Mouse (Mus musculus): Measurements from ENCODE around the gene Serpina12. TPM values are rescaled to one million over a fixed set of nuclear protein-coding genes. Genes with fewer than 3 reads are reported as not detected.

The Serpina12 gene
- polyA plus RNA-seq, 1 experiment = not detected

DNA sequence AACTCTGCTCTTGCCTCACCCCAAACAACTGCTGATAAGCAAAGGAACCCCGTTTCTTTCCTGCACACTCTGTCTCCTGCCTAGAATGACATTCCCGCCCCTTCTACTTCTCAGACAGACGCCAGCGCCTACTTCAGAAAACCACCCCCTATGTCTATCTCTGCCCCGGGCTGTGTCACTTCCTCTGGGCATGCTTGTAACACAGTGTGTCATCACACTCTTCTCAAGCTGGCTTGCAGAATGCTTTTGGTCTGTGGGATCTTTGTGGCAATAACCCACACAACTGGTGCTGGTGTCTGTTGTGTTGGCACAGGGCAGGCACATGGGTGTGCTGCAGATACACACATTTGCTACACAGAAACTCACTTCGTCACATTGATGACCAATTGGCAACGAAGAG lies 51.3 kb downstream of the Serpina12 start:
- Histone ChIP-seq H3K27ac (ENCODE audit: control insufficient read depth, insufficient read depth, low read depth, low read length) (no peak overlapping the region), H3K36me3 (ENCODE audit: control insufficient read depth, insufficient read depth, low read length) (no peaks in the 10 kb centered on the region), H3K4me3 (ENCODE audit: control insufficient read depth, low read depth, low read length) (no peak overlapping the region), H3K4me1 (ENCODE audit: control insufficient read depth, insufficient read depth, low read length) (peaks cover 2% of the 10 kb centered on the region; the same call in 1 of the 2 replicates), H3K27me3 (ENCODE audit: control insufficient read depth, insufficient read depth, low read length) (no peaks in the 10 kb centered on the region)
- no peak for TF ChIP-seq POLR2A (IDR thresholded peaks at IDR 0.05; ENCODE audit: control insufficient read depth, low read depth, low read length)
- no peak for TF ChIP-seq CTCF (IDR thresholded peaks at IDR 0.05; ENCODE audit: control insufficient read depth, insufficient read depth, insufficient replicate concordance, low read depth, low read length)

DNA sequence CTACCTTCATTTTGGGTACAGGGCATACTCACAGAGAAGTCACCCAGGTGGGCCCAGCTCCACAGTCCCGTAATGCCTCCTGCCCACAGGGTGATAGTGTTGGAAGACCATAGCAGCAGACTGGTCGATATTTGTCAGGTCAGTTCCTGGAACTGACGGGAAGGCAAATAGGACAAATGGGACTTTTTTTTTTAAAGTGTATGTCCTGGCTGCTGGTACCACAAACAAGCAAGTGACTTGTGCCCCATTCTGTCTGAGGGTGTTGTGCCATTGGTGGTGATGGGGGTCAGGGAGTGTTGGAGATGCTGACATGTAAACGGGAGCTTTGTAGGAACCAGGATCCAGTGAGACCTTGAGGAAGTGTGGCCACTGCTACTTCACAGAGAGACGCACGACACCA lies 54.4 kb downstream of the Serpina12 start, which contains the start of gene Serpina11:
Gene Serpina11 (minus strand): TSS at position 101 of the 400 bp plus-strand sequence.
- no peak within 1 kb of the TSS for H3K4me3 ChIP-seq (ENCODE audit: control insufficient read depth, low read depth, low read length)
- H3K27me3 ChIP-seq (ENCODE audit: control insufficient read depth, insufficient read depth, low read length) = no peaks in the 10 kb centered on the region
- H3K4me1 ChIP-seq (ENCODE audit: control insufficient read depth, insufficient read depth, low read length) = no peaks in the 10 kb centered on the region
- H3K36me3 ChIP-seq (ENCODE audit: control insufficient read depth, insufficient read depth, low read length) = no peaks in the 10 kb centered on the region
- no peak within 1 kb of the TSS for H3K27ac ChIP-seq (ENCODE audit: control insufficient read depth, insufficient read depth, low read depth, low read length)
- no peak for TF ChIP-seq POLR2A (IDR thresholded peaks at IDR 0.05; ENCODE audit: control insufficient read depth, low read depth, low read length)
- no peak for TF ChIP-seq CTCF (IDR thresholded peaks at IDR 0.05; ENCODE audit: control insufficient read depth, insufficient read depth, insufficient replicate concordance, low read depth, low read length)

DNA sequence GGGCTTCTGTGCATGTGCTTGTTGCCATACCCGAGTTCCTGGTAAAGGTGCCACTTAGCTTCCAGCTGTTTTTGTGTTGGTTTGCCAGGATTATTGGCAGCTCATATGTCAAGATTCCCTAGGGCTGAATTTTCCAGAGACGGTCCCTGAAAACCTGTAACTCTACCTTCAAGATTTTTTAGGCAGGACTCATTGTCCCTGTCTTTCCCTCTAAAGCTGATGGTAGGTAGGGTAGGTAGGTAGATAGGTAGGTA lies 54.8 kb downstream of the Serpina12 start:
- H3K4me3 ChIP-seq (ENCODE audit: control insufficient read depth, low read depth, low read length) = no peak overlapping the region
- H3K36me3 ChIP-seq (ENCODE audit: control insufficient read depth, insufficient read depth, low read length) = no peaks in the 10 kb centered on the region
- no peaks in the 10 kb centered on the region for H3K4me1 ChIP-seq (ENCODE audit: control insufficient read depth, insufficient read depth, low read length)
- no peak overlapping the region for H3K27ac ChIP-seq (ENCODE audit: control insufficient read depth, insufficient read depth, low read depth, low read length)
- no peaks in the 10 kb centered on the region for H3K27me3 ChIP-seq (ENCODE audit: control insufficient read depth, insufficient read depth, low read length)
- TF ChIP-seq CTCF (IDR thresholded peaks at IDR 0.05; ENCODE audit: control insufficient read depth, insufficient read depth, insufficient replicate concordance, low read depth, low read length) = no peak
- no peak for TF ChIP-seq POLR2A (IDR thresholded peaks at IDR 0.05; ENCODE audit: control insufficient read depth, low read depth, low read length)

- no peak overlapping the region for H3K27ac ChIP-seq (ENCODE audit: control insufficient read depth, insufficient read depth, low read depth, low read length)
- no peaks in the 10 kb centered on the region for H3K36me3 ChIP-seq (ENCODE audit: control insufficient read depth, insufficient read depth, low read length)
- no peak overlapping the region for H3K4me3 ChIP-seq (ENCODE audit: control insufficient read depth, low read depth, low read length)
- no peaks in the 10 kb centered on the region for H3K4me1 ChIP-seq (ENCODE audit: control insufficient read depth, insufficient read depth, low read length)
- no peaks in the 10 kb centered on the region for H3K27me3 ChIP-seq (ENCODE audit: control insufficient read depth, insufficient read depth, low read length)
- TF ChIP-seq POLR2A (IDR thresholded peaks at IDR 0.05; ENCODE audit: control insufficient read depth, low read depth, low read length) = no peak
- no peak for TF ChIP-seq CTCF (IDR thresholded peaks at IDR 0.05; ENCODE audit: control insufficient read depth, insufficient read depth, insufficient replicate concordance, low read depth, low read length)
These were observed 55.3 kb downstream of the Serpina12 start for GRCm38 (mm10) chr12:103988754-103989513.

DNA sequence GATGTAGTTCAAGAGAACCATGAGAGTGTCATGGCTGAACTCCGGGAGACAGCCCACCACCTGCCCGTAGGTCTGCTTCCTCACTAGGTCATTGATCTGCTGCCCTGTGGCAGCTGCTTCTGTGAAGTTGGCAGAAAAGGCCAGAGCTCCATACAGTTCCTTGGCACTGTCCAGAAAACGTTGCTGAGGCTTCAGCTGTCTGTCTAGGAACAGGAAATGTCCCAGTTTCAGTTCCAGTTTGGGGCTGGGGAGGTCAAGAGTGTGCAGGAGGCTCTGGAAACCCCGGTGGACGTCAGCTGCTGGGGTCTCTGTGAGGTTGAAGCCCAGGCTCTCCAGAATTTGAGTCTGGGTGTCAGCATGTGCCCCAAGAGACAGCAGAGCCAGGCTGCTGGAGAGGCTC lies 58.4 kb downstream of the Serpina12 start:
- Histone ChIP-seq H3K4me1 (ENCODE audit: control insufficient read depth, insufficient read depth, low read length) (no peaks in the 10 kb centered on the region), H3K27ac (ENCODE audit: control insufficient read depth, insufficient read depth, low read depth, low read length) (no peak overlapping the region), H3K4me3 (ENCODE audit: control insufficient read depth, low read depth, low read length) (no peak overlapping the region), H3K36me3 (ENCODE audit: control insufficient read depth, insufficient read depth, low read length) (no peaks in the 10 kb centered on the region), H3K27me3 (ENCODE audit: control insufficient read depth, insufficient read depth, low read length) (no peaks in the 10 kb centered on the region)
- no peak for TF ChIP-seq CTCF (IDR thresholded peaks at IDR 0.05; ENCODE audit: control insufficient read depth, insufficient read depth, insufficient replicate concordance, low read depth, low read length)
- TF ChIP-seq POLR2A (IDR thresholded peaks at IDR 0.05; ENCODE audit: control insufficient read depth, low read depth, low read length) = no peak

DNA sequence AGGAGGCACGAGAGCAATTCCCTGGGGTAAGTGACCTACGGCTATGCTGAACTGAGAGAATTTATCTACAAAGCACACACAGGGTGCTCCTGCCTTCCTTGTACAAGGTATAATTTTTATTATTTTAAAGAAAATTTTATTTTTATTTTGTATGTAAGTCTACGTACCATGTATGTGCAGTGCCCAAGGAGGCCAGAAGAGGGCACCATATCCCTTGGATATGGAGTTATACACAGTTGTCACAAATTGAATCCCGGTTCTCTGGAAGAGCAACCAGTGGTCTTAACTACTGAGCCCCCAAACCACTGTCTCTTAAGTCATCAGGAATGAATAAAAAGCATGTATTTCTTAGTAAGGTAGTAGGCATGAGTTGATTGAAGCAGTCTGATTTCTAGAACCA lies 59.3 kb downstream of the Serpina12 start:
- no peak overlapping the region for H3K4me3 ChIP-seq (ENCODE audit: control insufficient read depth, low read depth, low read length)
- TF ChIP-seq CTCF (IDR thresholded peaks at IDR 0.05; ENCODE audit: control insufficient read depth, insufficient read depth, insufficient replicate concordance, low read depth, low read length) = no peak
- no peak for TF ChIP-seq POLR2A (IDR thresholded peaks at IDR 0.05; ENCODE audit: control insufficient read depth, low read depth, low read length)
- H3K27ac ChIP-seq (ENCODE audit: control insufficient read depth, insufficient read depth, low read depth, low read length) = no peak overlapping the region
- H3K27me3 ChIP-seq (ENCODE audit: control insufficient read depth, insufficient read depth, low read length) = no peaks in the 10 kb centered on the region
- no peaks in the 10 kb centered on the region for H3K4me1 ChIP-seq (ENCODE audit: control insufficient read depth, insufficient read depth, low read length)
- H3K36me3 ChIP-seq (ENCODE audit: control insufficient read depth, insufficient read depth, low read length) = no peaks in the 10 kb centered on the region

GRCm38 (mm10) chr12:103981646-103982360 lies 62.4 kb downstream of the Serpina12 start:
- H3K27ac ChIP-seq (ENCODE audit: control insufficient read depth, insufficient read depth, low read depth, low read length) = no peak overlapping the region
- no peaks in the 10 kb centered on the region for H3K36me3 ChIP-seq (ENCODE audit: control insufficient read depth, insufficient read depth, low read length)
- no peaks in the 10 kb centered on the region for H3K27me3 ChIP-seq (ENCODE audit: control insufficient read depth, insufficient read depth, low read length)
- TF ChIP-seq POLR2A (IDR thresholded peaks at IDR 0.05; ENCODE audit: control insufficient read depth, low read depth, low read length) = no peak
- TF ChIP-seq CTCF (IDR thresholded peaks at IDR 0.05; ENCODE audit: control insufficient read depth, insufficient read depth, insufficient replicate concordance, low read depth, low read length) = no peak
- H3K4me3 ChIP-seq (ENCODE audit: control insufficient read depth, low read depth, low read length) = no peak overlapping the region
- peaks cover 8% of the 10 kb centered on the region for H3K4me1 ChIP-seq (ENCODE audit: control insufficient read depth, insufficient read depth, low read length)

Other genes starting within 250 kb of the Serpina12 start
- gene Serpina1b, start 214.1 kb downstream of the Serpina12 start, polyA plus RNA-seq (2012; rRNA removed) = 0.51 and 1.4 TPM in 2 replicates
- gene Serpina1a, start 180.9 kb downstream of the Serpina12 start, polyA plus RNA-seq (2012; rRNA removed) = 1.8 and 2.4 TPM in 2 replicates
- gene Serpina1c, start 139.6 kb downstream of the Serpina12 start, polyA plus RNA-seq (2012; rRNA removed) = 0.84 and 0.85 TPM in 2 replicates
- gene Serpina1e, start 85.5 kb downstream of the Serpina12 start, polyA plus RNA-seq (2012; rRNA removed) = 0.67 TPM in 1 of 2 replicates, not detected in the other
- gene Serpina11, start 54.5 kb downstream of the Serpina12 start, polyA plus RNA-seq (2012; rRNA removed) = not detected in 2 replicates
- gene Serpina9, start 30.7 kb downstream of the Serpina12 start, polyA plus RNA-seq (2012; rRNA removed) = 0.91 and 1.0 TPM in 2 replicates
- gene Serpina5, start 56.7 kb upstream of the Serpina12 start, polyA plus RNA-seq (2012; rRNA removed) = 29.7 and 50.2 TPM in 2 replicates
- gene Serpina3a, start 68.3 kb upstream of the Serpina12 start, polyA plus RNA-seq (2012; rRNA removed) = 12.3 and 25.2 TPM in 2 replicates
- 0.76 and 1.4 TPM in 2 replicates for gene Serpina3b, start 83.6 kb upstream of the Serpina12 start, polyA plus RNA-seq (2012; rRNA removed)
- gene Serpina3c, start 109.4 kb upstream of the Serpina12 start, polyA plus RNA-seq (2012; rRNA removed) = 3.3 and 5.6 TPM in 2 replicates
- 0.05 TPM in 1 of 2 replicates, not detected in the other for gene Serpina3f, start 170.1 kb upstream of the Serpina12 start, polyA plus RNA-seq (2012; rRNA removed)
- gene Serpina3g, start 191.8 kb upstream of the Serpina12 start, polyA plus RNA-seq (2012; rRNA removed) = 8.0 and 14.4 TPM in 2 replicates
- 0.06 and 0.57 TPM in 2 replicates for gene Serpina3i, start 218.7 kb upstream of the Serpina12 start, polyA plus RNA-seq (2012; rRNA removed)